Mouse (Mus musculus) testis, adult 2 months (tissue): ENCODE measurements at regions not wholly inside any gene's neighbourhood (a gene's known extent, or its start where the extent isn't known, plus 50 kb on each side); places are given as distances from the start of the nearest gene placed in this dataset.

ENCODE experiments used
- CTCF ChIP-seq: fragments of 200-500 bp; IDR thresholded peaks from 2 replicates; pipeline ENCODE4 v1.5.1; 2012; ENCODE audit warnings: low read depth, mild to moderate bottlenecking, inconsistent platforms, low read length, moderate library complexity; ENCODE audit not compliant: control insufficient read depth, insufficient read depth, insufficient replicate concordance
- POLR2A ChIP-seq: fragments of 200-500 bp; IDR thresholded peaks from 2 replicates; pipeline ENCODE4 v1.6.1; 2012; ENCODE audit warnings: low read depth, mild to moderate bottlenecking, inconsistent platforms, low read length, moderate library complexity; ENCODE audit not compliant: control insufficient read depth

- no peak for TF ChIP-seq CTCF
- TF ChIP-seq POLR2A = no peak
Measured at GRCm38 (mm10) chr1:76050264-76050663, 504.2 kb downstream of the Slc4a3 start.
